In genomic region chr1:43537496-43537895, GRCm38 (mm10) we compare ENCODE assay signal across 27 mouse cellular contexts.
"Had no signal": no experiment of that assay in that cellular context is flagged by ENCODE, and none has a peak within 500 bp of the region (broad histone marks: within the 10 kb centered on the region; RNA-seq: fewer than 3 reads in every experiment).

No protein-coding gene starts in this region.

- H3K27ac ChIP-seq: gastrocnemius, adult 2 months; heart, adult 2 months; hindbrain, embryonic 10.5 days; hindbrain, embryonic 12.5 days; hindbrain, embryonic 14.5 days; intestine, embryonic 15.5 days; layer of hippocampus, adult 2 months; left cerebral cortex, adult 2 months; limb, embryonic 10.5 days; limb, embryonic 12.5 days; liver, embryonic 13.5 days; liver, embryonic 15.5 days had no signal

- H3K4me2 ChIP-seq: heart, embryonic 11.5 days; hindbrain, embryonic 12.5 days; hindbrain, embryonic 14.5 days; intestine, embryonic 15.5 days; limb, embryonic 12.5 days; liver, embryonic 11.5 days; liver, embryonic 13.5 days; liver, embryonic 15.5 days had no signal

- H3K4me3 ChIP-seq: gastrocnemius, adult 2 months; heart, adult 2 months; hindbrain, embryonic 10.5 days; hindbrain, embryonic 12.5 days; intestine, embryonic 15.5 days; layer of hippocampus, adult 2 months; left cerebral cortex, adult 2 months; limb, embryonic 10.5 days; limb, embryonic 12.5 days; liver, embryonic 13.5 days; liver, embryonic 15.5 days had no signal

- ATAC-seq: hindbrain, embryonic 16.5 days; intestine, embryonic 15.5 days; intestine, postnatal 0 days; liver, postnatal 0 days had no signal

- DNase-seq: gastrocnemius, adult 2 months; gastrocnemius, postnatal 10 days; gastrocnemius, postnatal 25 days; heart, adult 2 months; heart, postnatal 14 days; kidney, adult 18-20 months; kidney, adult 8-10 months; kidney, postnatal 10 days; kidney, postnatal 25 days; kidney, postnatal 4 days; liver; liver, embryonic 13.5 days; liver, postnatal 0 days; lung, adult 2 months had no signal

- H3K27me3 ChIP-seq: hindbrain, embryonic 12.5 days; intestine, embryonic 15.5 days; limb, embryonic 12.5 days; liver, embryonic 13.5 days; liver, embryonic 15.5 days had no signal

- H3K9ac ChIP-seq: hindbrain, embryonic 12.5 days; hindbrain, embryonic 14.5 days; intestine, embryonic 15.5 days; limb, embryonic 12.5 days; liver, embryonic 13.5 days; liver, embryonic 15.5 days; liver, postnatal 0 days had no signal

- H3K9me3 ChIP-seq: hindbrain, embryonic 10.5 days; hindbrain, embryonic 12.5 days; intestine, embryonic 15.5 days; limb, embryonic 10.5 days; limb, embryonic 12.5 days; liver, embryonic 13.5 days; liver, embryonic 15.5 days had no signal

- H3K36me3 ChIP-seq: intestine, embryonic 15.5 days; liver, embryonic 13.5 days; liver, embryonic 15.5 days had no signal
